Mouse (Mus musculus): ENCODE measurements at regions not wholly inside any gene's neighbourhood (a gene's known extent, or its start where the extent isn't known, plus 50 kb on each side); places are given as distances from the start of the nearest gene placed in this dataset.

DNA sequence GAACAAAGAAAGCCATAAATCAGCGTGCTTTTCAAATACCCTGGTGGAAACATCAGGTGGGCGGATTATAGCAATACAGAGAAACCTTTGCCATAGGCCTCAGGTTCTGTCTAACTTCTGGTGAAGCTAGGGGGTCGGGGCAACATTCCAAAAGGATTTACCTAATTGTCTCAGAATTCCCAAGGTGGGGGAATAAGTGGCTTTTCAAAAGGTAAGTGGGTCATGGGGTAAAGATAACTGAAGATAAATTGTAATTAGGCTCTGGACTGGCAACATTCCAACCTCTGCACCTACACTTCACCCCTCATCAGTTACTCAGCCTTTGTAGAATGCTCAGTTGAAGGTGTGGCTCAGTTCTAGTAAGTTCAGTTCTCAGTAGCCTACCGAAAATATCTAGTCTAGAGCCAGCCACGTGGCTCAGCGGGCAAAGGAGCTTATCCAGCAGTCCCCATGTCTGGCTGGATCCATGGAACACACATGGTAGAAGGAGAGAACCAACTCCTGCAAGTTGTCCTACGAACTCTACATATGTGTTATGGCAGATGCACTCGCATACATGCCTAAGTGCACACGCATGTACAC is 51.8 kb upstream of the Dhx40 start:
- TF ChIP-seq POLR2A (IDR thresholded peaks at IDR 0.05; ENCODE audit: borderline replicate concordance, low read depth, low read length) (no peak), CTCF (IDR thresholded peaks at IDR 0.05; ENCODE audit: low read depth, low read length) (no peak)
